Mouse (Mus musculus) kidney, postnatal 4 days (tissue): ENCODE data around the gene Ggps1.
"Not testable (repeated sequence)": the region's sequence is repeated elsewhere in the genome, so short reads cannot be mapped to it uniquely, and the experiment has no call there.

Source experiments
- DNase-seq, 2 experiments: peaks; one replicate each; pipeline ENCODE4 v3.0.0; 2021; ENCODE audit warnings: mixed read lengths in 2 of 2

Ggps1 gene

DNA sequence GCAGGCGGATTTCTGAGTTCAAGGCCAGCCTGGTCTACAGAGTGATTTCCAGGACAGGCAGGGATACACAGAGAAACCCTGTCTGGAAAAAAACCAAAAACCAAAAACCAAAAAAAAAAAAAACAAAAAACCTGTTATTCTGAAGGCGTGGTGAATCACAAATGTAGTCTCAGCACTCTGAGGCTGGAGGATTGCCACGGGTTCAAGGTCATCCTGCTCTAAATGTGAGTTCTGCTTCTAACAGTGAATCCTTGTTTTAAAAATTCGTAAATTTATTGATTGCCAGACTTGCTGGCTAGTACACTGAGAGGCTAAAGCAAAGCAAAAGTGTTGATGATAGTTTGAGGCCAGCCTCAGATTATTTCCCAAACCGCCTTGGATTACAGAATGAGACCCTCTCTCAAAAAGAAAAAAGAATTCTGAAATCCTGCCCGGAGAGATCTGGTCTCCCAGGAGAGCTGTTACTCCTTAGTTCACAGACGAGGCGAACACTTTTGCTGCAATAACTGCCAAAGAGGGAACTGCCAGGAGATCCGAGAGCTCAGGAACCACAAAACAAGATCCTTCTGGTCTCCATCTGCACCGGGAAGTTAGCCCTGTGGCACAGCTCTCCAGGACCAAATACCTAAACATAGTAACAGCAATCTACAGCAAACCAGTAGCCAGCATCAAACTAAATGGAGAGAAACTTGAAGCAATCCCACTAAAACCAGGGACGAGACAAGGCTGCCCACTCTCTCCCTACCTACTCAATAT is 27.2 kb downstream of the Ggps1 start:
- no peak for DNase-seq

- not testable (repeated sequence) for DNase-seq
Observed at GRCm38 (mm10) chr13:14035352-14035751, 27.9 kb downstream of the Ggps1 start.

DNA sequence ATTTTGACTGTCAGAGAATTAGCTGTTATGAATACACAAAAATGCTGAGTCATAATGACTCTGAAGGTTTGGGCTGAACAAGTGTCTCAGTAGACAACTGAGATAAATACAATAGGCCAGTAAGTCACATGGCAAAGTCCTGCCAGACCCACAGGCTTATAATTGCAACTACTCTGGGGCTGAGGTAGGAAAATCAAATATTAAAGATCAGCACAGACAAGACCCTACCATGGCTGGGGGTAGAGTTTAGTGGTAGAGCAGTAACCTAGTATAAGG is 29.3 kb downstream of the Ggps1 start:
- no peak for DNase-seq

- DNase-seq: no peak
Observed at GRCm38 (mm10) chr13:14033309-14034072, 29.8 kb downstream of the Ggps1 start.

DNA sequence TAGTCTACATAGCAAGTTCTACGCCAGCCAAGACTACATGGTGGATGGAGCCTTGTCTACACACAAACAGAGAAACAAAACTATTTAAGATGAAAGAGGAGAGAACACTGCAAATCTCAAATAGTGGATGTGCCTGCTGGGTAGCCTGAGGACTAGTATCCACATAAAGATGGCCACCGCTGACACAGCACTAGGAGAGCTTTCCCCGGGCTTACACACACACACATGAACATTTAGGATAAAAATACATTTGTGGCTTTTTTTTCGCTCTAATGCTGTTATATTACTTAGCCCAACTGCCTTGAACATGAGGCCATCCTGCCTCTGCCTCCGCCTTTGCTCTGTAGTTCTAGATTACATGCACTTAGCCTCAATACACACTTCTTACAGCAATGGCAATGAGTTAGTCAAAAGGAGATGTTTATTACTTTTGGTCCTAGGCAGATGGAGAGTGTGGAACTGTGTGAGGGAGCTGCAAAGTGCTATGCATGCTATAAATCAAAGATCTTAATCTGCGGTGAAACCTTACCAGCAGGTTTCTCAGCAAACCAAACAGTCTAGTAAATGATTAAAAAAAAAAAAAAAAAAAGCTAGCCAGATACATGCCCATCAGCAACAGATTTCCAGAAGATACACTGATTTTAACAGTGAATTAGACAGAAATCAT is 37.0 kb downstream of the Ggps1 start:
- DNase-seq: no peak

- DNase-seq: no peak
Observed at GRCm38 (mm10) chr13:14025554-14025953, 37.7 kb downstream of the Ggps1 start.

GRCm38 (mm10) chr13:14021417-14021816 is 41.9 kb downstream of the Ggps1 start:
- DNase-seq: not testable (repeated sequence)

GRCm38 (mm10) chr13:14018852-14019251 is 44.4 kb downstream of the Ggps1 start:
- DNase-seq: no peak

DNA sequence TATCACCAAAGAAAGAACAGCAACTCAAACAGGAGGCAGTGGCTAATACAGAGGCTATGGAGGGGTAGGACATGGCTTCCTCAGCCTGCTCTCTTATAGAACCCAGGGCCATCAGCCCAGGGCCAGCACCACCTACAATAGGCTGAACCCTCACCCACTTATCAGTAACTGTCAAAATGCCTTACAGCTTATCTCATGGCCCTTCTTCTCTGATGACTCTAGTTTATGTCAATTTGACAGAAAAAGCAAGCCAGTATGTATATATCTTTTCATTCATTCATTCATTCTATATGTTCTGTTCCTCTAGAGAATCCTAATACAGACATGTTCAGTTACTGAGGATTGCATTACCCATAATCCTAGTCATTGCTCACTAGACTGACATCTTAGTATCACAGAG is 45.0 kb downstream of the Ggps1 start:
- no peak for DNase-seq

DNA sequence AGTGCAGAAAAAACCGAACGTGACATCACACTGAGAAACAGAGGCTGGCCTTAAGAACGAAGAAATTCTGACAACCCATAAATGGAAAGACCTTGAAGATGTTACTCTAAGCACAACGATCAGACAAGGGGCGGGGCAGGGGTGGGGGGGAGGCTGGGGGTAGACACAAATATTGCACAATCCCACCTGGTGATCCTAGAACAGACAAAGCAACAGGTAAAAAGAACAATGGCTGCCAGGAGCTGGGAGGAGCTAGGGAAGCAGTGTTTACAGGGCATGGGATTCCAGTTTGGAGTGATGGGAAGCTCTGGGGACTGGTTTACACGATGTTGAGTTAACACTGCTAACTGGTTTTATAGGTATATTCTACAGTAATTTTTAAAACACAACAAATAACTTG is 47.7 kb downstream of the Ggps1 start:
- DNase-seq: no peak

DNA sequence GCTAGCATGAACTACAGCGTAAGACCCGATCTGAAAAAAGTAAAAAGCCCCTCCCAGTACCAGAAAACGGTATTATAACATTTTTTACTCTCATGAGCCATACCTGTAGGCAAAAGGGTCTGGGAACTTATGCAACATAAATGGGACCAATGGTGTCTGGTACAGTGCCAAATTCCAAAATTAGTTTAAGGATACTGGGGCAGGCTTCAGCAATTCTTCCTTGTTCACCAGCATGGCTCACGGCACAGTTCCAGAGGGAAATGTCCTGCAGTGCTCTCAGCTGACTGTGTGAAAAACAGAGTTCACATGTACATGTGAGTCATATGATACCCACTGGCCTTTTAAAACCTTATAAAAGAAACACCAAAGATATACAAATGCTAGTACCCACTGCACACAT is 48.7 kb downstream of the Ggps1 start:
- DNase-seq: no peak

DNA sequence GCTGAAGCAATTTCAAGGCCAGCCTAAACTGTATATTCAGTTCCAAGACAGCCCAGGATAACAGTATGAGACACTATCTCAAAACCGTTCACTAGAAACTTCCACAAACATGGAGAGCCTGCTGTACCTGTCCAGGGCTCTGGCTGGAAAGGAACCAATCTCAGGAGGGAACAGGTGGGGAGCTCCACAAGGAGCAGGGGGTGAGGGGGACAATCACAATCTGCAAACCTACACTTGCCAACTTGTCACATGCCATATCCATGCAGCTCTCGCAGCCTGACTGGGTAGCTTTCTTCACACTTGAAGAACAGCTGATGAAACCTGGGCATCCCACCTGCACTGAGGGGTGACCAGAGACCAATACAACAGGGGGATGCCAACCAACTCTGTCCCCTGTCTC is 49.3 kb downstream of the Ggps1 start:
- DNase-seq: no peak

- DNase-seq: no peak
Observed at GRCm38 (mm10) chr13:14011454-14011995, 51.8 kb downstream of the Ggps1 start.

- DNase-seq: no peak
Observed at GRCm38 (mm10) chr13:14006056-14006455, 57.2 kb downstream of the Ggps1 start.

DNA sequence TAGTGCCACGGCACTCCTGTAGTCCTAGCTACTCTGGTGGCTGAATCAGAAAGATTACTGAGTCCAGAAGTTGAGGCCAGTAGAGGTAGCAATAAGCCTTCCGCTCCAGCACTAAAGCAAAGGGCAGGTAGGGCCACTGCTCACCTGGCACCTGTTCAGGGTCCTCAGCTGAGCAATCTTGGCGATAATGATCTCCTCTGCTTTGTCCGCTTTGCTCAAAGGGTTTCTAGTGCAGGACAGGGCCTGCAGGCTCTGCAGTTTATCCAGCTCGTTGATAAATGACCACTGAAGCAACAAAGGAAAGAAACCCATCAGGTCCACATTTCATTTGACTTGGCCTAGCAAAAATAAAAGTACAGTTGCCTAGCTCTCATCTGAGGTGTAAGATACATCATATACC is 58.3 kb downstream of the Ggps1 start:
- no peak for DNase-seq

- no peak for DNase-seq
Observed at GRCm38 (mm10) chr13:14004086-14004485, 59.2 kb downstream of the Ggps1 start.

DNA sequence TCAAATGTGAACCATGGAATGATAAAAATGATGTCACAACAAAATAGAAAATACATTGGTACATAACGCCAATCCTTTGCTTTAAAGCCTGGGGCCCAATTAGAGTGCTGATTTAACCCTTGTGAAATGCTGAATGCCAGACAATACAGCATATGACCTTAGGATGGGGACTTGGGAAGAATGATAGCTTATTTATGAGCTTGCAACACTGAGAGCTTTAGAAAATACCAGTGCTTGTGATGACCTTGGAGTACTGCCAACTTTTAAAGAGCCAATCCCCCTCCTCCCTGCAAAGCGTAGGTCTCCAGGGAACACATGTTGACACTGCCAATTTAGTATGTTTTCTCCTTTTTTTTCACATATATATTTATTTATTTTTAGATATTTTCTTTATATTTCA is 60.6 kb downstream of the Ggps1 start:
- DNase-seq: no peak
